Mouse (Mus musculus): ENCODE data around the gene Cyld.

Cyld gene

GRCm38 (mm10) chr8:88793746-88794614 lies 97.2 kb downstream of the Cyld start:
- no peak for DNase-seq

GRCm38 (mm10) chr8:88794615-88794907 lies 97.7 kb downstream of the Cyld start:
- no peak for DNase-seq

DNA sequence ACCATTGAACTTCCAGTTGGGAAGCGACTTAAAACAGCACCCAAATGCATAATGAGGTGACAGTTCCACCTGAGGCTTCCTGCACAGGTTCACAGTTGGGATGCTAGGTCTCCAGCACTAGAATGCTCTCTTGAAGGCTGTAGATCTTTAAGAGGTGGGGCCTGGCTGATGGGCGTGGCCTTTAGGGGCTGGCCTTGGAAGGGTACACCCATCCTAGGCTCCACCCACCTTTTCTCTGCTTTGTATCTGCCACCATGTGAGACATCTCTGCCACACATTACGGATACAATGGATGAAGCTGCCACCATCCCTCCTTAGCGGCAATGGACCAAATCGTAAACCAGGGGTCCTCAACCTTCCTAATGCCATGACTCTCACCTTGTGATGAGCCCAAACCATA lies 99.1 kb downstream of the Cyld start:
- DNase-seq, result no peak

DNA sequence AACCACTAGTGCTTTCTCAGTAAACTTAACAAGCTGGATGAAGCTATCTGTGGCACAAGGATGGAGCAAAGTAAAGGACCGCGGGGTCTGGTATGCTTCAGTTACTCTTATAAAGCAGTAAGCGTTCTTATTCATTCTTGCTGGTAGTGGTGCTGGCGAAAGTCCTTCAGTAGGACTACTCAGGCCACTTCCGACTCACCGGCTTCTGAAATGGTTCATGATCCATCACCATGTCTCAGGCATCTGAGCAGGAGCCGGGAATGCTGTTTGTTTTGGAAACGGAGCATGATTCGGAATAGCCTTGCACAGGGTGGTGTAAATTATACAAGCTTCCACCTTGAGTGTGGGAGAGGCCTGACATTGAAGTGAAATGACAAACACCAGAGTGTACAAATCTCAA lies 99.8 kb downstream of the Cyld start:
- DNase-seq, result no peak
